Mouse (Mus musculus) gastrocnemius, postnatal 25 days (tissue): Measurements from ENCODE around the gene Gm10377. TPM values are rescaled to one million over a fixed set of nuclear protein-coding genes. Genes with fewer than 3 reads are reported as not detected.
"Not testable (repeated sequence)": the region's sequence is repeated elsewhere in the genome, so short reads cannot be mapped to it uniquely, and the experiment has no call there.

Experiments used
- DNase-seq: peaks from one replicate; pipeline ENCODE4 v3.0.0; 2022
- long read RNA-seq, 2 experiments: library from polyadenylated mRNA; stranded (forward); transcript quantifications; one replicate each; pipeline ENCODE4 v2.0.0; 2021
- total RNA-seq, 2 experiments: library from RNA; stranded (reverse); gene quantifications; 1 replicate in 1 of 2; 2 replicates in 1 of 2; pipeline ENCODE4 v1.2.3; 2021

Gm10377 gene
- not detected for total RNA-seq
- long read RNA-seq, experiment 1, result 0 reads
- long read RNA-seq, experiment 2, result 0 reads

DNA sequence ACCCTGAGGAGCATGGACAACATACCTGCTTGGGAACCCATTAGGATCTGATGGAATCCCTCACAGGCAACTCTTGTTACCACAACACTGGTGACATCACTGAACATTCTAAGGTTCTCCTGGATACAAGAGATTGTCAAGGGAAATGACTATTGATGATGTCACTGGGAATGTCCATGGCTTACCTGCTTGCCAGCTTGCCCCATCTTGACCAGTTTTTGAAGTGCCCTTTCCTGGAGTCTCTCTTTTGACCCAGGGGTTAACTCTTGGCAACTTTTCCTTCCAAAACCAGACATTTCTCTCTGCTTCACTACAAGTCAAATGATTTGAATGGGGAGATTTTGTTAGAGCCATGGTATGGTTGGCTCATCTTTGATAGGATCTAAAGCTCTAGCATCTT lies at the start of gene Gm10377:
TSS of gene Gm10377 (minus strand) at position 101 of the 400 bp plus-strand sequence.
- DNase-seq, result not testable (repeated sequence)

DNA sequence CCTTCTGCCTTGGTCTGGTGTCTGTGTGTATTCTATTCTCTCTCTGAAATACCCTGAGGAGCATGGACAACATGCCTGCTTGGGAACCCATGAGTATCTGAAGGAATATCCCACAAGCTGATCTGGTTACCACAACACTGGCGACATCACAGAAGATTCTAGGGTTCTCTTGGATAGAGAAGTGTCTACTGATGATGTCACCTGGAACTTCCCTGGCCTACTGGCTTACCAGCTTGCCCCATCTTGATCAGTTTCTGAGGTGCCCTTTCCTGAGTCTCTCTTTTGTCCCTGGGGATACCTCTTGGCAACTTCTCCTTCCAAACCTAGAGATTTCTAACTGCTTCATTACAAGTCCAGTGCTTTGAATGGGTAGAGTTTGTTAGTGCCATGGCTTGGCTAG lies 29.1 kb downstream of the Gm10377 start, which contains the start of gene Gm3015:
TSS of gene Gm3015 (minus strand) at position 101 of the 400 bp plus-strand sequence.
- DNase-seq, result not testable (repeated sequence)

Other genes with a start within 250 kb of the Gm10377 start
- gene Gm17124, start 198.1 kb downstream of the Gm10377 start, total RNA-seq, result not detected
- gene Gm3633, start 156.1 kb downstream of the Gm10377 start, total RNA-seq, result not detected
- not detected for gene Gm10378, start 142.0 kb downstream of the Gm10377 start, total RNA-seq
- not detected for gene Gm3015, start 29.2 kb downstream of the Gm10377 start, total RNA-seq
- not detected for gene Gm21977, start 55.5 kb upstream of the Gm10377 start, total RNA-seq
- not detected for gene Gm8082, start 195.6 kb upstream of the Gm10377 start, total RNA-seq
- gene Gm10376, start 217.6 kb upstream of the Gm10377 start, total RNA-seq, result not detected